Mouse (Mus musculus) midbrain, embryonic 14.5 days (tissue): ENCODE measurements around the gene Hormad1. TPM values are rescaled to one million over a fixed set of nuclear protein-coding genes. Genes with fewer than 3 reads are reported as not detected.
"Not testable (repeated sequence)": the region's sequence is repeated elsewhere in the genome, so short reads cannot be mapped to it uniquely, and the experiment has no call there.

ENCODE experiments used
- ATAC-seq: fragments of 200-750 bp; cut with Nextera tagmentation; 2 replicates; pipeline ENCODE4 v1.8.0; 2017; ENCODE audit warnings: moderate number of reproducible peaks, moderate library complexity; ENCODE audit not compliant: low FRiP score, low TSS enrichment
- DNase-seq: peaks from one replicate; pipeline ENCODE4 v3.0.0-alpha.2; 2015
- H3K27ac ChIP-seq: fragments of 300-500 bp; sonication (generic); replicated peaks from 2 replicates; pipeline ENCODE4 v1.5.1; 2014; ENCODE audit warnings: mild to moderate bottlenecking, low read depth, low read length, moderate library complexity
- H3K27me3 ChIP-seq: fragments of 300-500 bp; sonication (generic); 2 replicates; pipeline ENCODE4 v1.6.1; 2014; ENCODE audit warnings: low read length, control low read depth, mixed read lengths; ENCODE audit not compliant: control insufficient read depth, insufficient read depth
- H3K36me3 ChIP-seq: fragments of 300-500 bp; sonication (generic); 2 replicates; pipeline ENCODE4 v1.6.1; 2014; ENCODE audit warnings: low read length, control low read depth; ENCODE audit not compliant: control insufficient read depth, insufficient read depth
- H3K4me1 ChIP-seq: fragments of 300-500 bp; sonication (generic); 2 replicates; pipeline ENCODE4 v1.6.1; 2014; ENCODE audit warnings: mild to moderate bottlenecking, antibody characterized with exemption, low read length, control low read depth; ENCODE audit not compliant: control insufficient read depth, insufficient read depth
- H3K4me2 ChIP-seq: fragments of 300-500 bp; sonication (generic); 2 replicates; pipeline ENCODE4 v1.6.1; 2014; ENCODE audit warnings: mild to moderate bottlenecking, low read length, moderate library complexity
- H3K4me3 ChIP-seq: fragments of 300-500 bp; sonication (generic); replicated peaks from 2 replicates; pipeline ENCODE4 v1.5.1; 2014; ENCODE audit warnings: low read depth, low read length
- H3K9ac ChIP-seq: fragments of 300-500 bp; sonication (generic); replicated peaks from 2 replicates; pipeline ENCODE4 v1.6.1; 2014; ENCODE audit warnings: mild to moderate bottlenecking, low read length, moderate library complexity
- H3K9me3 ChIP-seq: fragments of 300-500 bp; sonication (generic); 2 replicates; pipeline ENCODE4 v1.6.1; 2016; ENCODE audit warnings: low read length, control low read depth, mixed read lengths; ENCODE audit not compliant: control insufficient read depth
- WGBS: fragments of 180-500 bp; shearing (Covaris S2); extraction: QIAGEN DNeasy Blood & Tissue Kit; methylation state at CpG from one replicate; pipeline ENCODE4 v1.1.7; 2014; 5-methylcytosine and 5-hydroxymethylcytosine counted together
- polyA plus RNA-seq: library from polyadenylated mRNA; unstranded; fragments of >200 nt; fragmentation: Nextera tagmentation; extraction: Ambion mirVana; gene quantifications from 2 replicates; pipeline ENCODE4 v1.2.1, GENCODE M21; 2014

The Hormad1 gene
- polyA plus RNA-seq, 1 experiment from 2014 or later = not detected

DNA sequence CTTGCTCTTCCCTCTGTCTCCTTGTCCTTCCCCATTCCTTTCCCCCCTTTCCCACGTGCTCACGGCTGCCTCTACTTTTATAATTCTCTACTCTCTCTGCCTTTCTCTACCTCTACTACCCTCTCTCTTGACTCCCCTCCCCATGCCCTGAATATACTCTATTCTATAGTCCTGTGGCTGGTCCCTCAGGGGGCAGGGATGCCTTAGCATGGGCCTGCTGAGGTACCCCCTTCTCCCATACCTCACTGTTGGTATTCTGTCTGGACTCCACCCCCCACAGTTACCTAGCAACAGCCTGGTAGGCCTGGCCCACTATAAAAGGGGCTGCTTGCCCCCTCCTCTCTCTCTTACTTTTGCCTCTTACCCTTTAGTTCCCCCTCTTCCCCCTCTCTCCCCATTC lies 64.1 kb downstream of the Hormad1 start:
- DNase-seq (no peak), ATAC-seq (no peak)
- no peak overlapping the region for H3K27ac ChIP-seq
- H3K4me3 ChIP-seq = no peak overlapping the region
- peaks cover 26% of the 10 kb centered on the region for H3K36me3 ChIP-seq
- no peaks in the 10 kb centered on the region for H3K27me3 ChIP-seq
- H3K4me2 ChIP-seq = no peak overlapping the region
- no peaks in the 10 kb centered on the region for H3K9me3 ChIP-seq
- H3K4me1 ChIP-seq = peaks cover 9% of the 10 kb centered on the region
- H3K9ac ChIP-seq = no peak overlapping the region
- 50% methylated on average over 2 of the region's 2 CpGs for WGBS

DNA sequence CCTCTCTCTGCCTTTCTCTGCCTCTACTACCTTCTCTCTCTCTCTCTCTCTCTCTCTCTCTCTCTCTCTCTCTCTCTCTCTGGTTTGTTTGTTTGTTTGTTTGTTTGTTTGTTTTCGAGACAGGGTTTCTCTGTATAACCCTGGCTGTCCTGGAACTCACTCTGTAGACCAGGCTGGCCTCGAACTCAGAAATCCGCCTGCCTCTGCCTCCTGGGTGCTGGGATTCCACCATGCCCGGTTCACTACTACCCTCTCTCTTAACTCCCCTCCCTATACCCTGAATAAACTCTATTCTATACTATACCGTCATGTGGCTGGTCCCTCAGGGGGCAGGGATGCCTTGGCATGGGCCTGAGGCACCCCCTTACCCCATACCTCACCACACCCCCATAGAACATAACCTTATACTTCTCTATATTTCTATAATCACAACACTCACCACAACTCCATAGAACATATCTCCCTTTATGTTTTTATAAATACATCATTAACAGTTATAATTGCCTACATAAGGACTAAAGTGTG lies 64.6 kb downstream of the Hormad1 start:
- peak; percentile 3 for DNase-seq
- H3K27me3 ChIP-seq, H3K4me1 ChIP-seq, H3K9me3 ChIP-seq, ATAC-seq: not testable (repeated sequence)
- peak overlapping the region; percentile 74; the same call in 1 of the 2 replicates for H3K9ac ChIP-seq
- 73% methylated on average over 5 of the region's 5 CpGs for WGBS
- peak overlapping the region; percentile 82 for H3K27ac ChIP-seq
- H3K4me3 ChIP-seq = peak overlapping the region; percentile 65
- H3K4me2 ChIP-seq = peak overlapping the region; percentile 62
- H3K36me3 ChIP-seq = peaks cover 27% of the 10 kb centered on the region

GRCm38 (mm10) chr3:95624628-95625503 lies 65.4 kb downstream of the Hormad1 start, which contains the start of gene Ensa:
Gene Ensa (plus strand): TSS chr3:95624993.
- Histone ChIP-seq H3K4me3 (peak within 1 kb of the TSS; percentile 65), H3K4me2 (peak within 1 kb of the TSS; percentile 80), H3K9ac (peak within 1 kb of the TSS; percentile 74), H3K27me3 (no peaks in the 10 kb centered on the region), H3K4me1 (peaks cover 9% of the 10 kb centered on the region), H3K9me3 (no peaks in the 10 kb centered on the region), H3K36me3 (peaks cover 36% of the 10 kb centered on the region), H3K27ac (peak within 1 kb of the TSS; percentile 94)
- DNase-seq (peak; percentile 99), ATAC-seq (peak; percentile 99)
- WGBS = under 1% methylated on average over 44 of the region's 44 CpGs

GRCm38 (mm10) chr3:95627763-95628162 lies 68.3 kb downstream of the Hormad1 start:
- Histone ChIP-seq H3K27me3 (no peaks in the 10 kb centered on the region), H3K4me1 (peaks cover 9% of the 10 kb centered on the region), H3K27ac (no peak overlapping the region), H3K4me3 (no peak overlapping the region), H3K36me3 (peaks cover 65% of the 10 kb centered on the region), H3K9me3 (no peaks in the 10 kb centered on the region), H3K9ac (no peak overlapping the region), H3K4me2 (no peak overlapping the region)
- DNase-seq (no peak), ATAC-seq (no peak)
- 90% methylated on average over 5 of the region's 5 CpGs for WGBS

DNA sequence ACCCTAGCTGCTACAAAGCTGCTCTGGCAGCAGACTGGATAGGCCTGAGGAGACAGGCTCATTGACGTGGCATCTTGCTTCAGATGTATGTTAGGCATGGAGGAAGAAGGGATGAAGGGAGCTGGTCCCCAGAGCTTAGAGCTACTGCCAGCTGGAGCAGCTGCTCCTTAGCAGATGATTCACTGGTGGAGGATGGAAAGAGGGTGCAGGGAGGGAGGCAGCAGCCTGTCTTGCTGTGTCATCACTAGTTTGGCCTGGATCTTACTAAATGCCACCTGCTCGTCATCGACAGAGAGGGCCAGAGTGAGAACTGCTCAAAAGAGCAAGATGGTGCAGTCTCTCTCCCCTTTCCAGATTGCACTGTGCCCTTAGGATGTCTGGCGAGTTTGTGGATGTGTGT lies 70.3 kb downstream of the Hormad1 start:
- no peak for DNase-seq
- H3K9ac ChIP-seq = no peak overlapping the region

DNA sequence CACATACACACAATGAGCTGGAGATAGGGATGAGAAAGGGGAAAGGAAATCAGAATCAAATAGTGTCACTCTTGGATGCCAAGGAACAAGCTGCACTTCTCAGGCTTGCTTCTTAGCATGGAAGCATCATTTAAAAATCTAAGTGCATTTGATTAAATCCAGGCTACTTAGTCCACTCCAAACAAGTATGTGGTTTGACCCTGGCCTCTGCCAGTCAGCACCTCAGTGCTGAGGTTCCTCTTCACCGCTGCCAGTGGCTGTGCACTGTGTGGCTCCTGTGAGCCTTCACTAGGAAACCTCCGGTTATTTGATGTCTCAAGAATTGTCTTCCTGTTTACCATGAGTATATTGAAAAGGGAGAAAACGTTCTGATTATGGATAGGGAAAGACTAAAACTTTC lies 71.4 kb downstream of the Hormad1 start:
- Histone ChIP-seq H3K4me1 (peaks cover 6% of the 10 kb centered on the region), H3K27ac (no peak overlapping the region), H3K4me2 (no peak overlapping the region), H3K4me3 (no peak overlapping the region), H3K9ac (no peak overlapping the region), H3K36me3 (peaks cover 94% of the 10 kb centered on the region), H3K9me3 (no peaks in the 10 kb centered on the region), H3K27me3 (no peaks in the 10 kb centered on the region)
- WGBS = 92% methylated on average over 3 of the region's 3 CpGs
- ATAC-seq (no peak), DNase-seq (no peak)

More for the DNA sequence above, 70.3 kb downstream of the Hormad1 start:
- Histone ChIP-seq H3K9me3 (no peaks in the 10 kb centered on the region), H3K4me3 (no peak overlapping the region), H3K36me3 (peaks cover 83% of the 10 kb centered on the region), H3K4me1 (peaks cover 9% of the 10 kb centered on the region), H3K27me3 (no peaks in the 10 kb centered on the region), H3K27ac (no peak overlapping the region), H3K4me2 (no peak overlapping the region)
- 80% methylated on average over 4 of the region's 4 CpGs for WGBS
- ATAC-seq = no peak

- WGBS = 84% methylated on average over 6 of the region's 6 CpGs
These were observed 71.8 kb downstream of the Hormad1 start for GRCm38 (mm10) chr3:95631304-95631703.

GRCm38 (mm10) chr3:95632648-95633588 lies 73.4 kb downstream of the Hormad1 start:
- DNase-seq = peak; percentile 50

More at GRCm38 (mm10) chr3:95631304-95631703, 71.8 kb downstream of the Hormad1 start:
- DNase-seq (no peak), ATAC-seq (no peak)
- H3K27me3 ChIP-seq = no peaks in the 10 kb centered on the region
- H3K4me1 ChIP-seq = peaks cover 2% of the 10 kb centered on the region
- no peaks in the 10 kb centered on the region for H3K9me3 ChIP-seq
- no peak overlapping the region for H3K4me3 ChIP-seq
- peaks cover 99% of the 10 kb centered on the region for H3K36me3 ChIP-seq
- no peak overlapping the region for H3K27ac ChIP-seq
- H3K4me2 ChIP-seq = no peak overlapping the region
- H3K9ac ChIP-seq = no peak overlapping the region

More at GRCm38 (mm10) chr3:95632648-95633588, 73.4 kb downstream of the Hormad1 start:
- no peaks in the 10 kb centered on the region for H3K4me1 ChIP-seq
- no peaks in the 10 kb centered on the region for H3K27me3 ChIP-seq
- H3K4me3 ChIP-seq = no peak overlapping the region
- 81% methylated on average over 12 of the region's 12 CpGs for WGBS
- peaks cover 97% of the 10 kb centered on the region for H3K36me3 ChIP-seq
- no peaks in the 10 kb centered on the region for H3K9me3 ChIP-seq
- no peak overlapping the region for H3K4me2 ChIP-seq
- H3K9ac ChIP-seq = no peak overlapping the region
- no peak for ATAC-seq
- H3K27ac ChIP-seq = no peak overlapping the region
